Comparison of ENCODE assay signal across 8 mouse cellular contexts in genomic region chr4:48539841-48540575, GRCm38 (mm10). TPM values are rescaled to one million over a fixed set of nuclear protein-coding genes. Genes with fewer than 3 reads are reported as not detected.
A peak's percentile ranks its signal among the peaks of the same experiment; 100 is the strongest.
DNase-seq lines count a peak whose midpoint lies in the region; ATAC-seq lines count a peak whose summit lies in the region.

Gene Msantd3, plus strand, starts transcription at chr4:48539935.

- peak; percentile 66 for DNase-seq in WW6 (ENCODE audit: low read depth, low spot score)
- DNase-seq in cerebellum, adult 8-10 months = peak; percentile 51
- peak in 1 of 2 experiments; percentile 57 for DNase-seq in frontal cortex, adult 2 months (ENCODE audit: extremely low spot score in 1 of 2, low spot score in 1 of 2)
- DNase-seq in heart, postnatal 4 days = peak; percentile 69
- peak; percentile 53 to 54 for DNase-seq in layer of hippocampus, postnatal 36 days
- DNase-seq in lung, postnatal 36 days = peak; percentile 43
- peak; percentile 83 for DNase-seq in retina, postnatal 1 day

- ATAC-seq in inflammation-experienced regulatory T-cells, adult 6 months = no peak

RNA-seq across cellular contexts. Expression of gene Msantd3, which starts in this region (rescaled TPM):
- 24.8 and 26.8 TPM in 2 replicates for polyA plus RNA-seq in frontal cortex, adult 2 months (2012; rRNA removed)
- total RNA-seq in heart, postnatal 4 days (2021) = 10 to 100 TPM; 35.6 to 38.4 TPM
- total RNA-seq in layer of hippocampus, postnatal 36 days (2021) = 10 to 100 TPM; 20.3 to 21.8 TPM
- not detected for polyA plus RNA-seq in inflammation-experienced regulatory T-cells, adult 6 months (2017; shearing (Covaris generic))

Comparison
In these comparisons a context has a peak if more than half of its experiments do, and no peak if none do; other contexts are left out.
1. RNA of gene Msantd3 (polyA plus RNA-seq): 24.8 to 26.8 TPM in frontal cortex, adult 2 months; not detected in inflammation-experienced regulatory T-cells, adult 6 months; every median in the first group is over 10 times any median in the second.